Mouse (Mus musculus) heart, adult 18-20 months (tissue): Measurements from ENCODE around the gene Pip5k1c. TPM values are rescaled to one million over a fixed set of nuclear protein-coding genes. Genes with fewer than 3 reads are reported as not detected.

Experiments
- DNase-seq, 2 experiments: peaks; one replicate each; pipeline ENCODE4 v3.0.0; 2021 to 2022; ENCODE audit warnings: mixed read lengths in 1 of 2
- microRNA-seq, 2 experiments: library from miRNA; unstranded; fragments of <30 nt; microRNA quantifications; one replicate each; pipeline ENCODE4 v1.2.0; 2022
- total RNA-seq, 2 experiments: library from RNA; stranded (reverse); gene quantifications; 2 replicates each; pipeline ENCODE4 v1.2.3; 2021

The Pip5k1c gene
- total RNA-seq, 2 experiments from 2014 or later: 23.1 to 25.6 TPM

- DNase-seq: no peak
Measured at GRCm38 (mm10) chr10:81367207-81367495, 74.4 kb downstream of the Pip5k1c start.

Small RNA genes within 50 kb of the gene (microRNA-seq; reads per million reads assigned to microRNA genes)
- gene Mir3057: 31.5 to 47.5 reads per million in 2 experiments

Other genes with a start within 250 kb of the Pip5k1c start
- gene Sgta, start 232.8 kb upstream of the Pip5k1c start, total RNA-seq: 100 to 1,000 TPM in 1 of 2 experiments, 10 to 100 TPM in 1; 99.5 to 102 TPM
- 10 to 100 TPM; 12.8 to 14.8 TPM for gene Thop1, start 222.9 kb upstream of the Pip5k1c start, total RNA-seq
- under 1 TPM; 0.31 to 0.74 TPM for gene Creb3l3, start 194.1 kb upstream of the Pip5k1c start, total RNA-seq
- gene Map2k2, start 187.0 kb upstream of the Pip5k1c start, total RNA-seq: 100 to 1,000 TPM; 118 to 132 TPM
- 10 to 100 TPM; 33.8 to 34.9 TPM for gene Zbtb7a, start 157.7 kb upstream of the Pip5k1c start, total RNA-seq
- 10 to 100 TPM; 16.5 to 16.9 TPM for gene Pias4, start 125.0 kb upstream of the Pip5k1c start, total RNA-seq
- 1,000 to 10,000 TPM; 1,062 to 1,185 TPM for gene Eef2, start 116.3 kb upstream of the Pip5k1c start, total RNA-seq
- gene Dapk3, start 110.0 kb upstream of the Pip5k1c start, total RNA-seq: 10 to 100 TPM; 29.9 to 34.5 TPM
- gene 4930442H23Rik, start 109.1 kb upstream of the Pip5k1c start, total RNA-seq: not detected
- 1 to 10 TPM; 7.1 to 8.8 TPM for gene Nmrk2, start 90.9 kb upstream of the Pip5k1c start, total RNA-seq
- gene Atcay, start 62.1 kb upstream of the Pip5k1c start, total RNA-seq: not detected
- gene Zfr2, start 59.8 kb upstream of the Pip5k1c start, total RNA-seq: 1 to 10 TPM; 2.3 to 2.5 TPM
- gene Matk, start 40.0 kb upstream of the Pip5k1c start, total RNA-seq: under 1 TPM; 0.42 to 0.87 TPM
- gene Mrpl54, start 26.0 kb upstream of the Pip5k1c start, total RNA-seq: 10 to 100 TPM; 85.7 to 89.6 TPM
- 100 to 1,000 TPM in 1 of 2 experiments, 10 to 100 TPM in 1; 85.9 to 110 TPM for gene Apba3, start 26.0 kb upstream of the Pip5k1c start, total RNA-seq
- gene Tjp3, start 1.4 kb upstream of the Pip5k1c start, total RNA-seq: under 1 TPM in 1 of 2 experiments, not detected in 1; 0.87 TPM
- 10 to 100 TPM; 14.6 to 15.8 TPM for gene Cactin, start 28.1 kb downstream of the Pip5k1c start, total RNA-seq
- gene Tbxa2r, start 35.8 kb downstream of the Pip5k1c start, total RNA-seq: 1 to 10 TPM; 2.5 to 2.7 TPM
- 1 to 10 TPM; 3.4 to 4.7 TPM for gene Gipc3, start 50.3 kb downstream of the Pip5k1c start, total RNA-seq
- gene Hmg20b, start 57.5 kb downstream of the Pip5k1c start, total RNA-seq: 10 to 100 TPM; 57.1 to 62.2 TPM
- 10 to 100 TPM; 11.0 to 12.7 TPM for gene Mfsd12, start 64.5 kb downstream of the Pip5k1c start, total RNA-seq
- gene 4930404N11Rik, start 72.9 kb downstream of the Pip5k1c start, total RNA-seq: under 1 TPM; 0.45 to 0.51 TPM
- gene Fzr1, start 85.6 kb downstream of the Pip5k1c start, total RNA-seq: 10 to 100 TPM; 27.6 to 35.6 TPM
- 10 to 100 TPM; 49.9 to 59.6 TPM for gene Dohh, start 91.5 kb downstream of the Pip5k1c start, total RNA-seq
- 1 to 10 TPM in 1 of 2 experiments, under 1 TPM in 1; 0.65 to 2.3 TPM for gene Gm48551, start 91.5 kb downstream of the Pip5k1c start, total RNA-seq
- gene Gm48552, start 96.0 kb downstream of the Pip5k1c start, total RNA-seq: under 1 TPM in 1 of 2 experiments, not detected in 1; 0.51 TPM
- 1 to 10 TPM; 1.9 to 2.2 TPM for gene Smim24, start 100.1 kb downstream of the Pip5k1c start, total RNA-seq
- 10 to 100 TPM; 91.0 to 93.4 TPM for gene Nfic, start 162.7 kb downstream of the Pip5k1c start, total RNA-seq
- under 1 TPM; 0.17 to 0.21 TPM for gene Celf5, start 189.7 kb downstream of the Pip5k1c start, total RNA-seq
- 10 to 100 TPM; 61.9 to 64.3 TPM for gene Ncln, start 203.4 kb downstream of the Pip5k1c start, total RNA-seq
- gene S1pr4, start 207.2 kb downstream of the Pip5k1c start, total RNA-seq: 1 to 10 TPM; 1.2 to 2.8 TPM
- gene Gna15, start 231.3 kb downstream of the Pip5k1c start, total RNA-seq: 1 to 10 TPM; 1.4 to 1.5 TPM